Mouse (Mus musculus) liver, embryonic 14.5 days (tissue): Measurements from ENCODE around the gene Actn3. TPM values are rescaled to one million over a fixed set of nuclear protein-coding genes. Genes with fewer than 3 reads are reported as not detected.

Source experiments
- ATAC-seq: fragments of 200-750 bp; cut with Nextera tagmentation; 2 replicates; pipeline ENCODE4 v1.8.0; 2017; ENCODE audit warnings: moderate number of reproducible peaks, mild to moderate bottlenecking, moderate library complexity; ENCODE audit not compliant: insufficient read depth
- DNase-seq, 3 experiments: peaks; one replicate each; pipeline ENCODE4 v3.0.0-alpha.2; 2012 to 2013; ENCODE audit warnings: low read depth in 3 of 3, low spot score in 3 of 3
- H3K27ac ChIP-seq: fragments of 300-500 bp; sonication (generic); 2 replicates; pipeline ENCODE4 v1.5.1; 2014; ENCODE audit warnings: moderate library complexity, mild to moderate bottlenecking, control low read depth, inconsistent platforms
- H3K27me3 ChIP-seq: fragments of 300-500 bp; sonication (generic); 2 replicates; pipeline ENCODE4 v1.6.1; 2014; ENCODE audit warnings: mild to moderate bottlenecking, low read length, moderate library complexity; ENCODE audit not compliant: control insufficient read depth, insufficient read depth
- H3K36me3 ChIP-seq: fragments of 300-500 bp; sonication (generic); replicated peaks from 2 replicates; pipeline ENCODE4 v1.6.1; 2014; ENCODE audit warnings: low read depth; ENCODE audit not compliant: control insufficient read depth, insufficient read depth
- H3K4me1 ChIP-seq, 2 experiments: fragments of 200-500 bp in 1 of 2; fragments of 300-500 bp in 1 of 2; sonication (generic) in 1 of 2; replicated peaks; 2 replicates each; pipeline ENCODE4 v1.6.1; 2012 to 2014; ENCODE audit warnings: antibody characterized with exemption in 1 of 2, inconsistent platforms in 1 of 2, low read length in 1 of 2; ENCODE audit not compliant: control insufficient read depth in 2 of 2, insufficient read depth in 2 of 2
- H3K4me2 ChIP-seq: fragments of 300-500 bp; sonication (generic); 2 replicates; pipeline ENCODE4 v1.6.1; 2014; ENCODE audit warnings: low read depth, mild to moderate bottlenecking, control low read depth, moderate library complexity
- H3K4me3 ChIP-seq, 2 experiments: fragments of 200-500 bp in 1 of 2; fragments of 300-500 bp in 1 of 2; sonication (generic) in 1 of 2; 2 replicates each; pipeline ENCODE4 v1.5.1; 2012 to 2014; ENCODE audit warnings: low read depth in 2 of 2, low read length in 2 of 2, mild to moderate bottlenecking in 2 of 2, control low read depth in 1 of 2, inconsistent platforms in 1 of 2, moderate library complexity in 1 of 2; ENCODE audit not compliant: insufficient read depth in 1 of 2
- H3K9ac ChIP-seq: fragments of 300-500 bp; sonication (generic); replicated peaks from 2 replicates; pipeline ENCODE4 v1.6.1; 2014; ENCODE audit warnings: mild to moderate bottlenecking, control low read depth, moderate library complexity
- H3K9me3 ChIP-seq: fragments of 300-500 bp; sonication (generic); 2 replicates; pipeline ENCODE4 v1.6.1; 2016; ENCODE audit warnings: low read length, mixed read lengths; ENCODE audit not compliant: control insufficient read depth
- CTCF ChIP-seq: IDR thresholded peaks from 2 replicates; pipeline ENCODE4 v1.5.1; 2016; ENCODE audit warnings: antibody characterized with exemption, low read depth, control low read depth
- EP300 ChIP-seq: IDR thresholded peaks from 2 replicates; pipeline ENCODE4 v1.6.1; 2016; ENCODE audit warnings: antibody characterized with exemption, low read depth
- WGBS: fragments of 180-500 bp; shearing (Covaris S2); extraction: QIAGEN DNeasy Blood & Tissue Kit; methylation state at CpG from one replicate; pipeline ENCODE4 v1.1.7; 2014; ENCODE audit not compliant: insufficient replicate concordance; 5-methylcytosine and 5-hydroxymethylcytosine counted together
- polyA plus RNA-seq, 2 experiments: library from polyadenylated mRNA; depleted of rRNA in 1 of 2; stranded (reverse) in 1 of 2; unstranded in 1 of 2; fragments of >200 nt; fragmentation: Nextera tagmentation in 1 of 2; extraction: Ambion mirVana in 1 of 2; gene quantifications; 2 replicates each; pipeline versions ENCODE4 v1.2.1 to v1.2.3; 2012 to 2014

The Actn3 gene
- polyA plus RNA-seq, 2 experiments: 0.28 to 0.33 TPM

DNA sequence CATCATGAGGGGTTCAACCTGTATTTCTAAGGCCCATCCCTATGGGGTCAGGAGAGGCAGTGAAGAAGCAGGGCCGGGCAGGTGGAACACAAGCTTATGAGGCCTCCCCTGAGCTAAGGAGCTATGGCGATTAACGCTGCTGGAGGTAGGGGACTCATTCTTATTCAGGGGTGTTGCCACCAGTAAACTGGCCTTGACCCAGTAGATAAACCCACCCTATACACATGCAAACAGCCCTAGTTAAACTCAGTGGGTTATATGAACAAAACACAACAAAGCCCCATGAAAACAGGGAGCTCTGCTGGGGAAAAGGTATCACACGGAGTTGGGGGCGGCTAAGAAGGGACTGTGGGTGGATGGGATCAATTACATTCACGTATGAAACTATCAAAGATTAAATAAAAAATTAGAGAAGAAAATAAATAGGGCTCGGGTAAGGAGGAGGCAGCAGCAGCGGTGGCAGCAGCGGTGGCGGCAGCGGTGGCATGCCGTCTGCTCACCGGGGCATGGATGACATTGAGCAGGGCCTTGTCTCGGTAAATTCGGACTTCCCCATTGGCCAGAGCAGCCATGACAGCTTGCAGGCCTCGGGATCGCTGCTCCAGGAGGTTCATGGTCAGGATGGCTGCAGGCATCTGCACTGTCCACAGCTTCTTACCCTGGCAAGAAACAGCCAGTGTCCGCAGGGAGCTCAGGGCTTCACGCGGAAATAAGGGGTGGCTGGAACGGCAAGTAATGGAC is 19.2 kb upstream of the Actn3 start:
- no peaks in the 10 kb centered on the region for H3K27me3 ChIP-seq
- H3K36me3 ChIP-seq: no peaks in the 10 kb centered on the region
- no peak overlapping the region for H3K4me2 ChIP-seq
- no peaks in the 10 kb centered on the region for H3K9me3 ChIP-seq
- no peak overlapping the region for H3K9ac ChIP-seq
- ATAC-seq (no peak), DNase-seq (no peak)
- no peak overlapping the region for H3K27ac ChIP-seq
- TF ChIP-seq EP300 (no peak), CTCF (no peak)
- peaks cover 7 to 10% of the 10 kb centered on the region in 2 experiments for H3K4me1 ChIP-seq
- H3K4me3 ChIP-seq: no peak overlapping the region
- WGBS: 61% methylated on average over 21 of the region's 21 CpGs

DNA sequence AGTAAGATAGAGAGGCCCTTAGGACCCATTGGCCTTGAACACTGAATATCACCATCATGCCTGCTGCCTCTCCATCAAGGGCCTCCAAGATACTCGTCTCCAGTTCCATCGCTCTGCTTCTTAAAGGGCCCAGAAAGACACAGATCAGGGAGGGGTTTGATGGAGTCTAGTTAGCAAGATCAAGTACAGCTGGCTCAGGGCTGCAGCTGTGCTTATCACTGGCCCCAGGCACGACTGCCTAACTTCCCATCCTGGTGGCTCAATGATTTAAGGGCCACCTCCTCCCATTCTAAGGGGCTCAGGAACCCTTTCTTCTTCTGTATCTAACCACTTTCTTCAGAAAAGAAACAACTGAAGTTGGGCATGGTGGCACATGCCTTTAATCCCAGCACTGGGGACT is 14.1 kb upstream of the Actn3 start:
- Histone ChIP-seq H3K27me3 (no peaks in the 10 kb centered on the region), H3K4me3 (no peak overlapping the region), H3K36me3 (no peaks in the 10 kb centered on the region), H3K4me1 (peaks cover 19 to 23% of the 10 kb centered on the region in 2 experiments), H3K9ac (peak overlapping the region; percentile 49), H3K9me3 (no peaks in the 10 kb centered on the region), H3K4me2 (peak overlapping the region; percentile 42), H3K27ac (peak overlapping the region; percentile 40)
- peak; percentile 68 to 75 (median 75) for DNase-seq
- 13% methylated on average over 3 of the region's 3 CpGs for WGBS
- ATAC-seq: peak; percentile 95
- TF ChIP-seq CTCF: no peak
- TF ChIP-seq EP300: peak; percentile 76

DNA sequence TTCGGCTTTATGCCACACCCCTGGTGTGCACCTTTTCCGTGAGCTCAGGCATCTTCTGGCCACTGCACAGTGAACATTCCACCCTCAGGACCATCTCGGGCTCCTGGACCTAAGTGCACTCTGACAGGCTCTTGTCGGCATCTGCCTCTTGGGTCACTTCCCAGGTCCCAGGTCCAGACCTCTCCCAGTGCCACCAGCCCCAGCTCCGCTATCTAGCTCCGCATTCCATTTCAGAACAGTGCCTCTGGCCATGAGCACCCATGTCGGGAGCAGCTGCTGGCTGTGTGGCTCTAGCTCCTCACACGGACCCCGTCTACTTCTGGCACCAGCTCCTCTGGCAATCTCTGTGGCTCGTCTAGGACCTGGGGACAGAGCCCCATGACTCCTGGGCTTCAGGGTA is 12.1 kb upstream of the Actn3 start:
- H3K27me3 ChIP-seq: no peaks in the 10 kb centered on the region
- H3K4me1 ChIP-seq: peaks cover 19 to 23% of the 10 kb centered on the region in 2 experiments
- H3K27ac ChIP-seq: no peak overlapping the region
- no peak overlapping the region for H3K4me2 ChIP-seq
- no peak overlapping the region for H3K4me3 ChIP-seq
- no peak overlapping the region for H3K9ac ChIP-seq
- 74% methylated on average over 10 of the region's 10 CpGs for WGBS
- DNase-seq: no peak
- no peaks in the 10 kb centered on the region for H3K36me3 ChIP-seq
- ATAC-seq: no peak
- TF ChIP-seq EP300: no peak
- TF ChIP-seq CTCF: no peak
- H3K9me3 ChIP-seq: no peaks in the 10 kb centered on the region

DNA sequence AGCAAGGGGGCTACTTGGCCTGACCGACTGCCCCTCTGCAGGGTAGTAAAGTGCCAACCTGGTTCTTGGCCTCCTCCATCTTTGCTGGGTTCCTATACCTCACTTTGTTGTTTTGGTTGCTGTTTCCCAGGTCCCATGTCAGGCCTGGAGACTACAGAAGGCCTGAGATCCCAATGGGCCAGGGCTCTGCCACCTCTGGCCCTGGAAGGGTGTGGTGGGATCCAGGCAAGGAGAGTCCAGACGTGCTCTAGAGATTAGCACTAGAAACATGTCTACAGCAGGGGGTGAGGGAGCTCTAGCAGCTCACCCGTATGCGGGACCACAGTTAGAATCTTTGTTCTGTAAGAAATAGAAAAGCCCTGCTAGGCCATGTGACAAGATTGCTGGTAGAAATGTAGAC is 6.3 kb upstream of the Actn3 start:
- H3K4me3 ChIP-seq: no peak overlapping the region
- H3K27ac ChIP-seq: peak overlapping the region; percentile 77
- 35% methylated on average over 4 of the region's 4 CpGs for WGBS
- peaks cover 3% of the 10 kb centered on the region for H3K36me3 ChIP-seq
- DNase-seq: peak; percentile 27 to 47 (median 38)
- peak; percentile 88 for ATAC-seq
- no peaks in the 10 kb centered on the region for H3K27me3 ChIP-seq
- peak overlapping the region; percentile 33 for H3K4me2 ChIP-seq
- no peaks in the 10 kb centered on the region for H3K9me3 ChIP-seq
- H3K9ac ChIP-seq: peak overlapping the region; percentile 5
- TF ChIP-seq EP300: no peak
- TF ChIP-seq CTCF: no peak
- peaks cover 19 to 24% of the 10 kb centered on the region in 2 experiments for H3K4me1 ChIP-seq

DNA sequence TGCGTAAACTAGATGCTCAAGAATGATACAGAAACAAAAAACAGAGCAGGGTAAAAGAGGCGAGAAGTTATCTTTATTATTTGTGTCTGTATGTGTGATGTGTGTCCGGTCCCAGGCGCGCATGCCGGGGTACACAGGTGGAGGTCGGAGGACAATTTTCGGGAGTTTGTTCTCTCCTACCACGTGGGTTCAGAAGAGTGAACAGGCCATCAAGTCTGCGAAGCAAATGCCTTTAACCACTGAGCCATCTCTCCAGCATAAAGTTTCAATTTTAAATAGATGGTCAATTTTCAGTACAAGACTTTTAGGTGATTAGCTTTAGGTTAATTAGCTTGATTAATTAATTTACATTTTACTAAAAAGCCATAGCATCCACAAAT is 1.6 kb upstream of the Actn3 start:
- Histone ChIP-seq H3K9me3 (no peaks in the 10 kb centered on the region), H3K36me3 (peaks cover 3% of the 10 kb centered on the region), H3K4me2 (peak overlapping the region; percentile 94), H3K27ac (peak overlapping the region; percentile 84), H3K4me1 (peaks cover 27 to 32% of the 10 kb centered on the region in 2 experiments), H3K27me3 (no peaks in the 10 kb centered on the region), H3K9ac (peak overlapping the region; percentile 98), H3K4me3 (peak overlapping the region; percentile 83 to 99)
- 42% methylated on average over 10 of the region's 10 CpGs for WGBS
- no peak for TF ChIP-seq EP300
- TF ChIP-seq CTCF: no peak
- ATAC-seq (no peak), DNase-seq (no peak)
